Mouse (Mus musculus) cerebellum, adult 2 months (tissue): Measurements from ENCODE around the gene Kif16b. TPM values are rescaled to one million over a fixed set of nuclear protein-coding genes. Genes with fewer than 3 reads are reported as not detected.

ENCODE experiments used
- DNase-seq, 2 experiments: peaks; one replicate each; pipeline ENCODE4 v3.0.0; 2021
- H3K27ac ChIP-seq: fragments of 200-500 bp; 2 replicates; pipeline ENCODE4 v1.5.1; 2012; ENCODE audit warnings: low read length, control low read depth, inconsistent platforms; ENCODE audit not compliant: insufficient read depth
- H3K27me3 ChIP-seq: fragments of 200-500 bp; 2 replicates; pipeline ENCODE4 v1.6.1; 2012; ENCODE audit warnings: inconsistent platforms, mild to moderate bottlenecking, low read length, moderate library complexity; ENCODE audit not compliant: control insufficient read depth, insufficient read depth
- H3K4me1 ChIP-seq: fragments of 200-500 bp; 2 replicates; pipeline ENCODE4 v1.6.1; 2011; ENCODE audit warnings: low read length; ENCODE audit not compliant: control insufficient read depth, insufficient read depth
- H3K4me3 ChIP-seq: fragments of 200-500 bp; replicated peaks from 2 replicates; pipeline ENCODE3; 2011; ENCODE audit warnings: mild to moderate bottlenecking, low read depth, low read length, control low read depth; ENCODE audit not compliant: insufficient read depth
- CTCF ChIP-seq: fragments of 200-500 bp; IDR thresholded peaks from 2 replicates; pipeline ENCODE4 v1.5.1; 2011; ENCODE audit warnings: low read depth, mild to moderate bottlenecking, control low read depth, low read length, moderate library complexity, borderline replicate concordance; ENCODE audit not compliant: insufficient read depth
- POLR2A ChIP-seq: fragments of 200-500 bp; IDR thresholded peaks from 2 replicates; pipeline ENCODE4 v1.6.1; 2011; ENCODE audit warnings: low read length, control low read depth, borderline replicate concordance; ENCODE audit not compliant: insufficient read depth
- WGBS: fragments of 180-500 bp; shearing (Covaris S2); methylation state at CpG from one replicate; pipeline ENCODE4 v1.1.7; 2018; 5-methylcytosine and 5-hydroxymethylcytosine counted together
- polyA plus RNA-seq: library from polyadenylated mRNA; depleted of rRNA; stranded (reverse); fragments of >200 nt; gene quantifications from 2 replicates; pipeline ENCODE4 v1.2.3, GENCODE M21; 2012

Kif16b gene
- polyA plus RNA-seq, 1 experiment, result 7.5 TPM

GRCm38 (mm10) chr2:142758091-142758765 is 143.1 kb downstream of the Kif16b start:
- WGBS, result 87% methylated on average over 3 of the region's 3 CpGs
- Histone ChIP-seq H3K27ac (no peak overlapping the region), H3K4me3 (no peak overlapping the region), H3K4me1 (no peaks in the 10 kb centered on the region), H3K27me3 (no peaks in the 10 kb centered on the region)
- no peak for TF ChIP-seq CTCF
- TF ChIP-seq POLR2A, result no peak
- DNase-seq, result no peak

DNA sequence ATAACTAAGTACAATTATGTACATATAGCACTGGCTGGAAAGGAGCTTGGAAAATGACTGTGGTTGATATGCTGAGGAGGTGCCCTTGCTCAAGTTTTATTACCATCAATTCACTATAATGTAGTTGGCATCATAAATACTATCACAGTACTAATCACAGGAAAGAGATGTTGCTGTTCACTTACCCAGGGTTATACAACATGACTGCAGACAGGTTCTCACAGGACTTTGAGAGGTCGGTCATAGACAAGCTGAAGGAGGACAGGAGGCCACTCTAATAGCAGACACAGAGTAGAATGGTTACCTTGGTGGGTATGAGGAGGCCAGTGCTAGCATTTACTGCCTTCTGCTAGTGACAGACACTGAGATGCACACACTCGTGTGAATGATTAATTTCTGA is 162.0 kb downstream of the Kif16b start:
- Histone ChIP-seq H3K27ac (no peak overlapping the region), H3K4me1 (no peaks in the 10 kb centered on the region), H3K27me3 (no peaks in the 10 kb centered on the region), H3K4me3 (no peak overlapping the region)
- TF ChIP-seq POLR2A (no peak), CTCF (no peak)
- DNase-seq, result no peak
- WGBS, result 88% methylated on average over 2 of the region's 2 CpGs

DNA sequence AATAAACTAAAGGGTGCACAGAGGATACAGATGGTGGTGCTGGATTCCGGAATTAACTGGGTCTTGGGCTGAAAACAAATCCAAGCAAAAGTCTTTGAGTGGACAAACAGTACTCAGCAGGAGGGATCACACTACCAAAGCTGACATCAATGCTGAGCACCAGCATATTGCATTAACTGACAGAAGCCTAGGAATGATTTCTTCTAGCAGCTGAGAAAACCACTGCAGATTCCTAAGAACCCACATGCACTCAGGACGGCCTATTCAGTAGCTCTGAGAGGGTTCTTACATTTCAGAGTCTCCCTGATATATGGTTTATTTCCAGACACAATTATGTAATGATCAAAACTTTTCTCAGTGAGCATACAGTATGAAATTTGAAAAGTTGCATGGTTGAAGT is 162.8 kb downstream of the Kif16b start:
- Histone ChIP-seq H3K4me1 (no peaks in the 10 kb centered on the region), H3K27me3 (no peaks in the 10 kb centered on the region), H3K27ac (no peak overlapping the region), H3K4me3 (no peak overlapping the region)
- TF ChIP-seq CTCF (no peak), POLR2A (no peak)
- no peak for DNase-seq
- 79% methylated on average over 2 of the region's 2 CpGs for WGBS

DNA sequence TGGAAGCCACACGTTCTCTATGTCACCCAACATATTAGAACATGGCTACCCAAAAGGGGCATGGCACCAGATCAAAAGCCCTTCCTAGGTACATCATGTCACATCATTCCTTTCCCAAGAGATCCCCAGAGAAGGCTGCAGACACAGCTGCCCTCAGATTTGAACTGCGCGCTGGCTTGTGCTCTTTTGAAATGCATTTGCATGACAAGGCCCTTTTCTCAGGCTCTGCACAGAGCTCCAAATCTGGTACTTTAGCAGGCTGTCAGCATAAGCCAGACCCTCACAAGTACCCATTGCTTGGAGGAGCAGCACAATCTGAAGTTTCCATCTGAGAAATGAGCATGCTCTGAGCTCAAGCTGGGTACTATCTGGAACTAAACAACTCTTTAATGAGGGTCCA is 165.6 kb downstream of the Kif16b start:
- Histone ChIP-seq H3K4me3 (no peak overlapping the region), H3K4me1 (peaks cover 5% of the 10 kb centered on the region), H3K27ac (no peak overlapping the region), H3K27me3 (no peaks in the 10 kb centered on the region)
- no peak for DNase-seq
- TF ChIP-seq CTCF, result no peak
- no peak for TF ChIP-seq POLR2A
- 96% methylated on average over 3 of the region's 3 CpGs for WGBS

GRCm38 (mm10) chr2:142734046-142734445 is 167.3 kb downstream of the Kif16b start:
- Histone ChIP-seq H3K4me3 (no peak overlapping the region), H3K27ac (no peak overlapping the region), H3K27me3 (no peaks in the 10 kb centered on the region), H3K4me1 (peaks cover 5% of the 10 kb centered on the region)
- TF ChIP-seq CTCF, result no peak
- no peak for TF ChIP-seq POLR2A
- no peak for DNase-seq
- 97% methylated on average over 2 of the region's 2 CpGs for WGBS

DNA sequence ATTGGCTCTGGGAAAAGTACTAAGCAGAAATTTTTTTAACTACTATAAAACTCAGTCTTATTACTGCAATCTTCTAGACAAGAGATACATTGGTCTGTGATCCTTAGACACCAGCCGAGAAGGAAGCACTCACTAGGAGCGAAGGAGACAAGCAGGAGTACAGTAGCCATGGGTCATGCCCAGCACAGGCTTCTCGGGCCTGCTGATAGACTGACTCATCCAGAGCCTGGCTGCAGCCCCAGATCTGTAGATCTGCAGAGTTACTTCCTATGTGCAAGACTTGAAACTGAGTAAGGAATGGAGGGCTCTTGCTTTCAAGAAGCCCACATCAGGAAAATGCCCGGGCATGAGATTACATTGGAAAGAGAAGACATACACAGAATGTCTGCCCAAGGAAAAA is 169.0 kb downstream of the Kif16b start:
- no peak overlapping the region for H3K27ac ChIP-seq
- H3K27me3 ChIP-seq, result no peaks in the 10 kb centered on the region
- no peak overlapping the region for H3K4me3 ChIP-seq
- peak; percentile 32 to 56 for DNase-seq
- peaks cover 5% of the 10 kb centered on the region for H3K4me1 ChIP-seq
- WGBS, result 71% methylated on average over 4 of the region's 4 CpGs
- TF ChIP-seq POLR2A (no peak), CTCF (no peak)

DNA sequence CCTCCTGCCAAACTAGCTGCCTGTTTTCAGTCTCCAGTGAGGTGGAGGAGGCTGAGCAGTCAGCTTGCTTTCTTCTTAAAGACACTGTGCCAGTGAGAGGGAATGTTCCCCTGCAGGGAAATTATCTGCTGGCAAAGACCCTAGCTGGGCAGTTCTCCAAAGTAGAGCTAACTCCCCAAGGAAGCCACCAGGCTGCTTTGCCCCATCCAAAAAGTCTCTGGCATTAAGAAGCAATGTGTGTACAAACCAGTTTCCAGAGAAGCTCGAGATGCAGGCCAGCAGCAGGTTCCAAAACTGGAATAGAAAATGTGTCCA is 169.6 kb downstream of the Kif16b start:
- Histone ChIP-seq H3K27ac (no peak overlapping the region), H3K27me3 (no peaks in the 10 kb centered on the region), H3K4me1 (peaks cover 5% of the 10 kb centered on the region), H3K4me3 (no peak overlapping the region)
- peak; percentile 73 to 81 for DNase-seq
- WGBS, result 7% methylated on average over 1 of the region's 1 CpGs
- TF ChIP-seq POLR2A (no peak), CTCF (no peak)

- WGBS, result 53% methylated on average over 10 of the region's 10 CpGs
- Histone ChIP-seq H3K27ac (no peak overlapping the region), H3K27me3 (no peaks in the 10 kb centered on the region), H3K4me1 (peaks cover 5% of the 10 kb centered on the region), H3K4me3 (no peak overlapping the region)
- peak in 1 of 2 experiments; percentile 26 for DNase-seq
- no peak for TF ChIP-seq POLR2A
- TF ChIP-seq CTCF, result no peak
Observed at GRCm38 (mm10) chr2:142731016-142731777, 170.1 kb downstream of the Kif16b start.
